Mouse (Mus musculus) brain, embryonic 14.5 days (tissue): Measurements from ENCODE around the gene Ankrd49. TPM values are rescaled to one million over a fixed set of nuclear protein-coding genes. Genes with fewer than 3 reads are reported as not detected.

Experiments
- DNase-seq: peaks from one replicate; pipeline ENCODE4 v3.0.0-alpha.2; 2011; ENCODE audit warnings: low read depth
- CTCF ChIP-seq: fragments of 200-500 bp; IDR thresholded peaks from 2 replicates; pipeline ENCODE4 v1.5.1; 2012; ENCODE audit warnings: inconsistent platforms, mild to moderate bottlenecking, moderate library complexity, borderline replicate concordance; ENCODE audit not compliant: insufficient read depth, insufficient read length; ENCODE audit errors: extremely low read depth
- POLR2A ChIP-seq: fragments of 200-500 bp; IDR thresholded peaks from 2 replicates; pipeline ENCODE4 v1.6.1; 2012; ENCODE audit warnings: mild to moderate bottlenecking, inconsistent platforms, borderline replicate concordance; ENCODE audit not compliant: poor library complexity, insufficient read depth, insufficient read length, severe bottlenecking; ENCODE audit errors: extremely low read depth
- polyA plus RNA-seq: library from polyadenylated mRNA; depleted of rRNA; stranded (reverse); fragments of >200 nt; gene quantifications from 2 replicates; pipeline ENCODE4 v1.2.3, GENCODE M21; 2012

Gene Ankrd49
- polyA plus RNA-seq, 1 experiment = 18.1 TPM

GRCm38 (mm10) chr9:14772074-14772473 lies 12.6 kb downstream of the Ankrd49 start:
- TF ChIP-seq POLR2A (no peak), CTCF (no peak)

DNA sequence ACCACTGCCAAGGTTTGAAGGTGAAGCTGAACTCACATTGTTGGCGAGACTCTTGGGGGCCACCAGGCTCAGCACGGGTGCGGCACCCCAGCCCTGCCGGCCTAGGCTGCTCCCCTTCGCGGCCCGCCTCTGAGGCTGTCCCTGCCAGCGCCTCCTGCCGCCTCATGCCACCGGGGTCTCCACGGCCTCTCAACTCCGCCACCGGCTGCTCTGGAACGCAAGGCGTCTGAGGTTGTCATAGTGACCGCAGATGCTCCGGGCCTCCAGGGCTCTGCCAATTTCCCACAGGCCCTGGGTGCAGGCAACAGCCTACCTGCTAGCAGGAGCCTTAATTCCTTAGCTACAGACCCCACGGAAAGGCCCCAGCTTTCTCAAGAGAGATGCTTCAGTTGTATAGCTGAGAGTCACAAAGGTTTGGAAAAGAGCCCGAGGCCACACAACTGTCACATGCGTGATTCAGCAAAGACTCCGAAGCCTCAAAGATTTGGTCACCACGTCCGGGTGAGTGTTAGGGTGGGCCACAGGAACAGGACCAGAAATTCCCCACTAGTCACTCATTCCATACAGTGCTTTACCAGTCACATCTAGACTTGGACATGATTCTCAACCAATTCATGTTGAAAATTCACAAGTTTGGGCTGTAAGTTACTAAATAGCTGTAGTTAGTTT lies 13.7 kb downstream of the Ankrd49 start, which contains the start of gene 1700012B09Rik:
1700012B09Rik (minus strand) TSS at position 228 of the 669 bp plus-strand sequence.
- DNase-seq = peak; percentile 42
- TF ChIP-seq CTCF = no peak
- TF ChIP-seq POLR2A = no peak

More at GRCm38 (mm10) chr9:14772074-14772473, 12.6 kb downstream of the Ankrd49 start:
- no peak for DNase-seq

- DNase-seq = peak; percentile 43
- TF ChIP-seq POLR2A = no peak
- TF ChIP-seq CTCF = no peak
Observed at GRCm38 (mm10) chr9:14769811-14770210, 14.8 kb downstream of the Ankrd49 start.

DNA sequence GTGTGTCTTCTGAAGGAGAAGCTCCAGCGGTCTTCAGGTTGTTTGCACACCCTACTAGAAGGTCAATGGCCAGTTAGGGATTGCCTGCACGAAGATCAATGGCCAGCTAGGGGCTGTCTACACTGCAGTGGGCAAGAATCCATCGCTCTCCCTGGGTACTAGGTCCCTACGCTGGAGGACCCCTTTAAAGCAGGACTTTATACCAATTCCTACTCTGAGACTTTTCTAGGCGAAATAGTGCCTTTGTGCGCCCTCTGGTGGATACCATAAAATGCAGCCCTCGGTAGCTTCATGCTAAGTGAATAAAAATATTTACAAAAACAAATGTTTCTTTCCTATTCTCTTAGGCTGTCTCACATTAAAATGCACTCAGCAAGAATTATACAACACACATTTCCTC lies 19.9 kb downstream of the Ankrd49 start:
- peak; percentile 68; the same call in 1 of the 2 replicates for TF ChIP-seq CTCF
- no peak for TF ChIP-seq POLR2A
- peak; percentile 56 for DNase-seq

GRCm38 (mm10) chr9:14759261-14759660 lies 25.4 kb downstream of the Ankrd49 start:
- DNase-seq = no peak
- TF ChIP-seq CTCF = no peak
- no peak for TF ChIP-seq POLR2A

DNA sequence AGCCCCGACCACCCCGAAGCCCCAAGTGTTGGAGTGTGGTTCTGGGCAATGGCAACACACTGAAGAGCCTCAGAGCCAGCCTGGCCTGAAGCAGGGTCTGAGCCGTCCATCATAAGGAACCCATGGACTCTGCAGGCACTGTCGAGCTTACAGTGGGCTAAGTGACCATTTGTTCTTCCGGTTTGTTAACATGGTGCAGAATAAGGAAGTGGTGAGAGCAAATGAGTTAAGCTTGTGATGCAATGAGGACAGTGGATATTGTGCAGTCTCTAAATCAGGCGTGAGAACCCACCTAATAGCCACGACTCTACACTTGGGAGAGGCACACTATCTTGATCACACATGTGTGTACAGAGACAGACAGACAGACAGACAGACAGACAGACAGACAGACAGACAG lies 26.1 kb downstream of the Ankrd49 start:
- TF ChIP-seq CTCF = no peak
- TF ChIP-seq POLR2A = no peak
- no peak for DNase-seq

- TF ChIP-seq POLR2A (no peak), CTCF (no peak)
- DNase-seq = no peak
Observed at GRCm38 (mm10) chr9:14754469-14754868, 30.2 kb downstream of the Ankrd49 start.

DNA sequence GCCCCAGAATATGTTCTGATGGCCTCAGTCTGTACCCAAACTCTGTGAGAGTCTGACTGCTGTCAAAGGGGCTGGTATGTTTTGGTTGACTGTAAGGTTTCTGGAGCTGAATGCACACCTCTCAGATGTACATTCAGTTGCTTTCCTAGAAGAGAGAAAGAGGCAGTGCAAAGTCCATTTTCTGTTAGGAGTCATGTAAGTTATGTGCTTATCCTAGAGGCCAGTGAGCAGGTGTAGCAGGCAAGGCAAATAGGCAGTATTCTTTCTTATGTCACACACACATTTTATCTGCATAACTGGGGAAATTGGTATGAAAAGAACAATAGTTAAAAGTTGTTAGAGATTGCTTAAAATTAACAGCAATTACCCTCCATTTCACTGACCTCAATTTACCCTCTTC lies 30.7 kb downstream of the Ankrd49 start:
- TF ChIP-seq CTCF = no peak
- TF ChIP-seq POLR2A = no peak
- no peak for DNase-seq

DNA sequence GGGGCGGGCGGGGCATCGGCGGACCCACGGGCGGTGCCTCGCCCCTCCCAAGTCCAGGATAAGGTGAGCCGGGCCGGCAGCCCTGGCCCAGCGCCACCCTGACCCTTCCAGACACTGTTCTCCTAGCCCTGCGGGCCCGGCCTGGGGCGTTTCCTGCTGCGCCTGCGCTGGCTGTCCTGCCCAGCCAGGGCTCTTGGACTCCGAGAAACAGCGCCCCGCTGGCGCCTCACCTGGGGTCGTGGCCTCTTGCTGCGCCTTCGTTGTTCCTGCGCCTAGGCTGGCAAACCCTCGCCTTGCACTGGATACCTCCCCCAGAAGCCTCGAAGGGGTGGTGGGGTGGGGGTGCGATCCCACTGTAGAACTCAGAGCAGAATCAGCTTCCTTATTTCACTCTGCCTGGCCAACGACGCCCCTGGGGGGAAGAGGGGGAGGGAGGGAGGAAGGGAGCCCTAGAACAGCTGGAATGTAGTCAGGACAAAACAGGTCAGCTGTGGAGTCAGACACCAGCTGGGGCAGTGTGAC lies 32.6 kb downstream of the Ankrd49 start, which contains the start of gene Fut4:
Fut4 (minus strand) TSS at position 393 of the 522 bp plus-strand sequence.
- DNase-seq = peak; percentile 35
- TF ChIP-seq CTCF (no peak), POLR2A (no peak)

DNA sequence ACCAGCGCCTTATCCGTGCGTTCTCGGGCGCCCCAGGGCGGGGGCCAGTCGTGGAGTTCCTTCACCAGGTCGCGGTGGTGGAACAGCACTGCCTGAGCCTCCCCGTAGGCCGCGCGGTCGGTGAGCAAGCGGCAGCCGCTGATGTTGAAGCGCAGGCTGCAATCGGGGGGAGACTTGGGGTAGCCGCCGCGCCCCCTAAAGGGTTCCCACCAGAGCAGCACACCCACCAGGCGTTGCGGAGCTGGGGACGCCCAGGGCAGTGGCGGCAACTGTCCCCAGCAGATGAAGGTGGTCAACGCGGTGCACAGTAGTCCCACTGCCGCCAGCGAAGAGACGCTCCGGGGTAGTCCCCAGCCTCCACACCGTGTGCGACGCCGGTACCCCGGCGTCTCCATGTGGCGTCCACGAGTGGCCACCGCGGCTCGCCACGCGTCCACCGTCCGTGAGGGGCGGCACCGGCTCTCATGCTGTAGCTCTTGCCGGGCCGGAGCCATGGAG lies 33.1 kb downstream of the Ankrd49 start:
- TF ChIP-seq POLR2A (no peak), CTCF (no peak)

GRCm38 (mm10) chr9:14750901-14751502 lies 33.7 kb downstream of the Ankrd49 start:
- DNase-seq = peak; percentile 37
- TF ChIP-seq CTCF (no peak), POLR2A (no peak)

More for the DNA sequence above, 33.1 kb downstream of the Ankrd49 start:
- peak; percentile 51 for DNase-seq
